Mouse (Mus musculus): ENCODE measurements at regions not wholly inside any gene's neighbourhood (a gene's known extent, or its start where the extent isn't known, plus 50 kb on each side); places are given as distances from the start of the nearest gene placed in this dataset.
A peak's percentile ranks its signal among the peaks of the same experiment; 100 is the strongest.

DNA sequence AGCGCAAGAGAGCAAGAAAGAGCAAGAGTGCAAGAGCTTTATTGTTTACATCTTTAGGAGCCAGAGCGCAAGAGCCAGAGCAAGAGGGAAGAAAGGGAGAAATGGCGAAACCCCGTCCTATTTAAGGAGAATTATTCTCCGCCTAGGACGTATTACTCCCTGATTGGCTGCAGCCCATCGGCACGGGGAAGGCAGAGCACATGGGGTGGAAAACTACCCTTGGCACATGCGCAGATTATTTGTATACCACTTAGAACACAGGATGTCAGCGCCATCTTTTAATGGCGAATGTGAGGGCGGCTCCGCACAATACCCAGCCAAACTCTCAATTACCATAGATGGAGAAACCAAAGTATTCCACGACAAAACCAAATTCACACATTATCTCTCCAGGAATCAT is 2464.4 kb upstream of the Pcdh20 start:
- peak; percentile 2 for DNase-seq

DNA sequence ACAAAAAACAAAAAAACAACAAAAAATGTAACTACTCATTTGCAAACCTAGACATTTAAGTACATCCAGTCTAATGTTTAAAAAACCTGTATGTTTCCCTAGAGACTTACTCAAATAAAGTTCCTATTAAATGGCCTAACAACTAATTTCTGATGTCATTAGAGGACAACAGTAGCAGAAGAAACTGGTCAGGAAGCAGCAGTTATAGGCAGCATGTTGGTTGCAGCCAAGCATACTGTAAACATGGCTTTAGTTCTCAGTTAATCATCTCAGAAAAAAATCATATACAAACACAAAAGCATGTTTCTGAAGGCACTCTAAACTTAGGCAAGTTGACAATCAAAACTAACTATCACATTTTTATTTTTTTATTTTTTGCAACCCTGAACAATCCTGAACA is 2434.1 kb upstream of the Pcdh20 start:
- DNase-seq = no peak

DNA sequence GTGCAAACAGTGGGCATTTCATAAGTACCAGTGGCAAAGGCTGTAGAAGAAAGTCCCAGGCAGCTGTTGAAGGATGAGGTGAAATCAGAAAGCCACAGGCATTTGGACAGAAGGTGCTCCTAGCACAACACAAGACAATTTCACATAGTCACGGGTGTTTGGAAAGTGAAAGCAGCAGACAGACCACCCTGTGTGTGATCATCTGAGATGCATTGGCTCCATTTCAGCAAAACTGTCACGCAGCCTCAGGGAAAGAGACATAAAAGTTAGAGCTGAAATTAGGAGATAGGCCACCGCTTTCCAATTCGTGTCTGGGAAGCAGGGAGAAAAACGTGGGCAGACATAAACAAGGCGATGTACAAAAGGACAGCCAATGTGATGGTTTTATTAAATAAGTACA is 2418.5 kb upstream of the Pcdh20 start:
- DNase-seq = peak; percentile 3

Data from gastrocnemius, postnatal 10 days (tissue).